Mouse (Mus musculus) stomach, postnatal 0 days (tissue): ENCODE data around the gene Eps8. TPM values are rescaled to one million over a fixed set of nuclear protein-coding genes. Genes with fewer than 3 reads are reported as not detected.
A peak's percentile ranks its signal among the peaks of the same experiment; 100 is the strongest.

Experiments used
- ATAC-seq: fragments of 200-750 bp; cut with Nextera tagmentation; 2 replicates; pipeline ENCODE4 v1.8.0; 2017; ENCODE audit not compliant: low FRiP score, low TSS enrichment
- DNase-seq: peaks from one replicate; pipeline ENCODE4 v3.0.0-alpha.2; 2016; ENCODE audit warnings: low spot score
- H3K27ac ChIP-seq: fragments of 300-500 bp; sonication (generic); replicated peaks from 2 replicates; pipeline ENCODE4 v1.5.1; 2014; ENCODE audit warnings: mild to moderate bottlenecking, control low read depth
- H3K27me3 ChIP-seq: fragments of 300-500 bp; sonication (generic); 2 replicates; pipeline ENCODE4 v1.6.1; 2014; ENCODE audit warnings: low read length; ENCODE audit not compliant: control insufficient read depth, insufficient read depth
- H3K36me3 ChIP-seq: fragments of 300-500 bp; sonication (generic); 2 replicates; pipeline ENCODE4 v1.6.1; 2014; ENCODE audit warnings: low read length, mixed read lengths; ENCODE audit not compliant: control insufficient read depth, insufficient read depth
- H3K4me1 ChIP-seq: fragments of 300-500 bp; sonication (generic); replicated peaks from 2 replicates; pipeline ENCODE4 v1.6.1; 2014; ENCODE audit warnings: antibody characterized with exemption; ENCODE audit not compliant: control insufficient read depth, insufficient read depth
- H3K4me2 ChIP-seq: fragments of 300-500 bp; sonication (generic); replicated peaks from 2 replicates; pipeline ENCODE4 v1.6.1; 2014; ENCODE audit warnings: low read depth, mild to moderate bottlenecking, control low read depth, moderate library complexity
- H3K4me3 ChIP-seq: fragments of 300-500 bp; sonication (generic); 2 replicates; pipeline ENCODE4 v1.5.1; 2014; ENCODE audit warnings: low read depth, low read length, control low read depth
- H3K9ac ChIP-seq: fragments of 300-500 bp; sonication (generic); 2 replicates; pipeline ENCODE4 v1.6.1; 2014; ENCODE audit warnings: mild to moderate bottlenecking, low read length, control low read depth, mixed read lengths
- H3K9me3 ChIP-seq: fragments of 300-500 bp; sonication (generic); 2 replicates; pipeline ENCODE4 v1.6.1; 2016; ENCODE audit warnings: low read length; ENCODE audit not compliant: control insufficient read depth
- CTCF ChIP-seq: IDR thresholded peaks from 2 replicates; pipeline ENCODE4 v1.5.1; 2016; ENCODE audit warnings: antibody characterized with exemption, low read depth, mild to moderate bottlenecking, moderate library complexity
- EP300 ChIP-seq: optimal IDR thresholded peaks from 2 replicates; pipeline ENCODE3; 2016; ENCODE audit warnings: antibody characterized with exemption
- WGBS: fragments of 180-500 bp; shearing (Covaris S2); extraction: QIAGEN DNeasy Blood & Tissue Kit; methylation state at CpG from one replicate; pipeline ENCODE4 v1.1.7; 2014; 5-methylcytosine and 5-hydroxymethylcytosine counted together
- polyA plus RNA-seq: library from polyadenylated mRNA; unstranded; fragments of >200 nt; fragmentation: Nextera tagmentation; extraction: Ambion mirVana; gene quantifications from 2 replicates; pipeline ENCODE4 v1.2.1, GENCODE M21; 2015

Gene Eps8
- polyA plus RNA-seq, 1 experiment from 2014 or later = 23.1 TPM

DNA sequence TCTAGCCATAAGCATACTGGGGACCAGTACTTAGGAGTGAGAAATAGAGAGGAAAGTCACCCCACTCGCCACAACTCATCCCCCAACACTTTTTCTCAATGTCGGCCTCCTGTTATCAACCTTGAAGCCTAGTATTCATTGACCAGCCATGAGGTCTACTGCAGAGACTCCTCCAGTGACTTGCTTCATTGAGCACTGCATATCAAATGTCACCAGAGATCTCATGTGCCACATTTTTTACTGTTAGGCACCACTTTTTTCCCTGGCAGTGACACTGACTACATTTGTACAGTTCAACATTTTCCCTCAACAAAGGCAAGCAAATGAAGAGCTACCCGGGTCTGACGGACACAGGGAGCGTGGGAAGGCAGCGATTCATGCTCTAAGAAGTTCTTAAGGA lies 108.6 kb downstream of the Eps8 start:
- DNase-seq (no peak), ATAC-seq (no peak)
- no peak overlapping the region for H3K4me2 ChIP-seq
- WGBS = 89% methylated on average over 6 of the region's 6 CpGs
- no peak for TF ChIP-seq EP300
- TF ChIP-seq CTCF = no peak
- H3K4me1 ChIP-seq = no peaks in the 10 kb centered on the region; the same call in 1 of the 2 replicates
- H3K36me3 ChIP-seq = no peaks in the 10 kb centered on the region
- H3K27me3 ChIP-seq = no peaks in the 10 kb centered on the region
- H3K4me3 ChIP-seq = no peak overlapping the region
- no peak overlapping the region for H3K27ac ChIP-seq
- no peaks in the 10 kb centered on the region for H3K9me3 ChIP-seq
- H3K9ac ChIP-seq = no peak overlapping the region

DNA sequence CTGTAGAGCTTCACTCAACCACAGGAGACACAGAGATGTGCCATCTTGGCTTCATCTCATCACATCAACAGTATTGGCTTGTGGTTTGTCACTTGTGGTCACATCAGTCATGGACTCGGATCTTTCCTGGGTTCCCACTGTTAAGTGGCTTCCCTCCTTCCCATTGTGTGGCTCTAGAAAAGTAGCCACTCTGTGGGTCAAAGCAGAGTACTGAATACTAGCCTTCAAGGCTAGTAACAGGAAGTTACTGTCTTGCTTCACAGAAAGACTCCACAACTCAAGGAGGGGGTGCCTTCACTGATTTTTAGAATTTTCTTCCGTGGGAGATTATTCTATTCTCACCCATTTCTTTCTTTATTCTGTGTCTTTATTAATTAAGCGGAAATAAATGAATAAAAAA lies 109.3 kb downstream of the Eps8 start:
- H3K4me3 ChIP-seq = no peak overlapping the region
- no peak for DNase-seq
- no peaks in the 10 kb centered on the region for H3K9me3 ChIP-seq
- no peak for ATAC-seq
- H3K27me3 ChIP-seq = no peaks in the 10 kb centered on the region
- 87% methylated on average over 3 of the region's 3 CpGs for WGBS
- H3K4me2 ChIP-seq = no peak overlapping the region
- no peak for TF ChIP-seq EP300
- TF ChIP-seq CTCF = no peak
- no peak overlapping the region for H3K27ac ChIP-seq
- H3K4me1 ChIP-seq = no peaks in the 10 kb centered on the region; the same call in 1 of the 2 replicates
- H3K36me3 ChIP-seq = no peaks in the 10 kb centered on the region
- no peak overlapping the region for H3K9ac ChIP-seq

DNA sequence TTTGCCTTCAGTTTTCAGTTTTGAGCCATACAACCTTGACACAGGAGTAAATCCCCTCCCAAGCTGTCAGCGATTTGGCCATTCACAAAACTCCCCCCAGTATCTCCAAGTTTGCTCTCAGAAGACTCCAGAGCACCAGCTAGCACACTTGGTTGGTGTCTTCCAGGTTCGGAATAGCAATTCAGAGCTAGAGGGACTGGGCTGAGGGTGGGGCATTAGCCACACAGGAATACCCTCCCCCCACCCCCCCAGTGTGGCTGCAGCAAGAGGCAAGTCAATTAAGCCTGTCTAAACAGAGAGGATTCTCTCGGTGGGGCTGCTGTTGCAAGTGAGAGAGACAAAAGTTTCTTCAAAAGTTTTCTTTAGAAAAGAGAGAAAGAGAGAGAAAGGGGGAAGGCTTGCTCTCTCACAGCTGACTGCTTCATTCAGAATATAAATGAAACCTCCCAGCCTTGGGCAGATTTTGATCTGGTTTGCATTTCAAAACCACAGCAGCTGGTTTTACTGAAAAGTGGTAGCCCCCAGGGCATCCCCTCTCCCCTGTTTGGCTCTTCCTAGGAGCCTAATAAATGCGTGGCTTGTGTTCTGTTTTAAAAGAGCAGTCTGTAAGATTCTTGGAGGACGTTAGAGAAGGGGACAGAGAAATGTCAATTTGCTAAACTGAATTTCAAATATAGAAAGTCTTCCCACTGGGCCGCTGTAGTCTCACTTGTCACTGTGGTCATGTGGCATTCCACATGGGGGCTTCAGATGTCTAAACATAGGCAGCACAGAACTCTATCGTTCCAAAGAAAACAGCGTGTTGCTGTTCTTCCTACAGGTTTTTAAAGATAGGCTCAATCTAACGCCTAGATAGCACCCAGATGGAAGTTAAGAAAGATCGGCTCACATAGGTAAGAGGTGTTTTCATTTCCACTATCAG lies 112.2 kb downstream of the Eps8 start:
- Histone ChIP-seq H3K4me3 (no peak overlapping the region), H3K4me1 (no peaks in the 10 kb centered on the region; the same call in 1 of the 2 replicates), H3K27ac (peak overlapping the region; percentile 84), H3K9ac (no peak overlapping the region), H3K27me3 (no peaks in the 10 kb centered on the region), H3K4me2 (no peak overlapping the region), H3K36me3 (no peaks in the 10 kb centered on the region), H3K9me3 (no peaks in the 10 kb centered on the region)
- DNase-seq = no peak
- TF ChIP-seq CTCF (no peak), EP300 (no peak)
- 28% methylated on average over 10 of the region's 10 CpGs for WGBS
- ATAC-seq = no peak

DNA sequence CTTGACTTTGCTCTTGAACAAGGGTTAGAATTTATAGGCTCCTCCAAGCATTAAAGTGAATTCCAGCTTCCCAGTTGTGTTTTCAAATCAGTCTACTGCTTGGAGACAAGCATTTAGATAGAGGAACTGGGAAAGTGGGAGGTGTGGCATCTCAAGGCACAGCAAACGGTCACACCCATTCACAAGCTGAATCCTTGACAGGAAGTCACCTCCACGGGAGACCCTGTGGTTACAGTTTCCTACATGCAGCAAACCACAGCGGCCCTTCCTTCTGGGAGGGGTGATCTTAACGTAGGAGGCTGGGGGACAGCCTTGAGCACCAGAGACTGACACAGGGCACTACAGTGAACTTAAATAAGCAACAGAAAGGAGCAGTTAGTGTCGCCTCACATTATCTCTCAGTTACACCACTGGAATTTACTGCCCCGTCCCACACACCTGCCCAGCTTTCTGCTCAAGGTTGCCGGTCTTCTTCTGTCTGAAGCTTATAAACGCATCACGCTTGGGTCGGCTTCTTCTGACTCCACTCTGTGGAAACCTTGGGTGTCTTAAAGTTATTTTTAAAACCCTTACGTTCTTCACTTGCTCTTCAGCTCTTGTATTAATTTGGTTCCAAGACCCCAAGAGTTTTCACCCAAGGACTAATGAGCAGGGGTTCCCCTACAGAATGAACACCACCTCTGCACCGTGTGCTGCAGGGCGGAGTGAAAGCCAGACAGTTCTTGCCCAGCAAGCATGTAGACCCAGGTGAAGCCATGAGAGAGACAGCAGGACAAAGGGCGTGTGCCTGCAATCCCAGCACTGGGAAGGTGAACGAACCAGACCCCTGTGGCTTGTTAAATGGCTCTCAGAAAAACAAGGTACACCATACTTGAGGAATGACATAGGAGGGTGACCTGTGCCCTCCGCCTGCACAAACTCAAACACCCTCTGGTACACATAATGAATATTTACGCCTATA lies 113.2 kb downstream of the Eps8 start:
- H3K4me3 ChIP-seq = no peak overlapping the region
- 43% methylated on average over 17 of the region's 17 CpGs for WGBS

DNA sequence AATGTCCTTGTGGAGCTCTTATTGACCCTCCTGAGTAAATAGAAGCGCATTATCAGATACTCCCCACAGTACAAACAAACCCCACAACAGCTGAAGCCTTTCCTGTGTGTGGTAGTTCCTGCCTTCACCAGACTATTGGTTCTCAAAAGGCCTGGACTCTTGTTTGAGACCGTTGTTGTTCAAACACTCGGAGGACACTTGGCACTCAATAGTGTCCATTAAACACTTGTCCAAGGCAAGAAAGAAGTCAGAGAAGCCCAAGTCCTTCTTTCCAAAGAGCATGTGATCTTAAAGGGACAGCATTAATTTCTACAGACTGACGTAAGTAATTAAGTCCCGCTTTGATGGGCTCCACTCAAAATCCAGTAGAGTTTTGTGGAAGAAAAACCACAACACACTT lies 113.9 kb downstream of the Eps8 start:
- Histone ChIP-seq H3K9ac (no peak overlapping the region), H3K27ac (peak overlapping the region; percentile 84), H3K9me3 (no peaks in the 10 kb centered on the region), H3K27me3 (no peaks in the 10 kb centered on the region), H3K4me3 (no peak overlapping the region), H3K36me3 (no peaks in the 10 kb centered on the region), H3K4me1 (no peaks in the 10 kb centered on the region; the same call in 1 of the 2 replicates), H3K4me2 (no peak overlapping the region)
- DNase-seq (peak; percentile 43), ATAC-seq (peak; percentile 90)
- WGBS = 49% methylated on average over 5 of the region's 5 CpGs
- TF ChIP-seq CTCF = no peak
- TF ChIP-seq EP300 = no peak

More for the DNA sequence above, 113.2 kb downstream of the Eps8 start:
- H3K9ac ChIP-seq = no peak overlapping the region
- no peaks in the 10 kb centered on the region for H3K36me3 ChIP-seq
- TF ChIP-seq EP300 = no peak
- TF ChIP-seq CTCF = no peak
- no peak overlapping the region for H3K4me2 ChIP-seq
- H3K27me3 ChIP-seq = no peaks in the 10 kb centered on the region
- no peaks in the 10 kb centered on the region for H3K9me3 ChIP-seq
- ATAC-seq (peak; percentile 48), DNase-seq (peak; percentile 31)
- H3K27ac ChIP-seq = peak overlapping the region; percentile 84
- H3K4me1 ChIP-seq = no peaks in the 10 kb centered on the region; the same call in 1 of the 2 replicates
